Mouse (Mus musculus) cerebellum, adult 2 months (tissue): ENCODE results near the gene Slc36a4. TPM values are rescaled to one million over a fixed set of nuclear protein-coding genes. Genes with fewer than 3 reads are reported as not detected.

ENCODE experiments used
- DNase-seq, 2 experiments: peaks; one replicate each; pipeline ENCODE4 v3.0.0; 2021
- H3K27ac ChIP-seq: fragments of 200-500 bp; 2 replicates; pipeline ENCODE4 v1.5.1; 2012; ENCODE audit warnings: low read length, control low read depth, inconsistent platforms; ENCODE audit not compliant: insufficient read depth
- H3K27me3 ChIP-seq: fragments of 200-500 bp; 2 replicates; pipeline ENCODE4 v1.6.1; 2012; ENCODE audit warnings: inconsistent platforms, mild to moderate bottlenecking, low read length, moderate library complexity; ENCODE audit not compliant: control insufficient read depth, insufficient read depth
- H3K4me1 ChIP-seq: fragments of 200-500 bp; 2 replicates; pipeline ENCODE4 v1.6.1; 2011; ENCODE audit warnings: low read length; ENCODE audit not compliant: control insufficient read depth, insufficient read depth
- H3K4me3 ChIP-seq: fragments of 200-500 bp; replicated peaks from 2 replicates; pipeline ENCODE3; 2011; ENCODE audit warnings: mild to moderate bottlenecking, low read depth, low read length, control low read depth; ENCODE audit not compliant: insufficient read depth
- CTCF ChIP-seq: fragments of 200-500 bp; IDR thresholded peaks from 2 replicates; pipeline ENCODE4 v1.5.1; 2011; ENCODE audit warnings: low read depth, mild to moderate bottlenecking, control low read depth, low read length, moderate library complexity, borderline replicate concordance; ENCODE audit not compliant: insufficient read depth
- POLR2A ChIP-seq: fragments of 200-500 bp; IDR thresholded peaks from 2 replicates; pipeline ENCODE4 v1.6.1; 2011; ENCODE audit warnings: low read length, control low read depth, borderline replicate concordance; ENCODE audit not compliant: insufficient read depth
- WGBS: fragments of 180-500 bp; shearing (Covaris S2); methylation state at CpG from one replicate; pipeline ENCODE4 v1.1.7; 2018; 5-methylcytosine and 5-hydroxymethylcytosine counted together
- polyA plus RNA-seq: library from polyadenylated mRNA; depleted of rRNA; stranded (reverse); fragments of >200 nt; gene quantifications from 2 replicates; pipeline ENCODE4 v1.2.3, GENCODE M21; 2012

Slc36a4 gene
- polyA plus RNA-seq, 1 experiment, result 27.3 TPM

DNA sequence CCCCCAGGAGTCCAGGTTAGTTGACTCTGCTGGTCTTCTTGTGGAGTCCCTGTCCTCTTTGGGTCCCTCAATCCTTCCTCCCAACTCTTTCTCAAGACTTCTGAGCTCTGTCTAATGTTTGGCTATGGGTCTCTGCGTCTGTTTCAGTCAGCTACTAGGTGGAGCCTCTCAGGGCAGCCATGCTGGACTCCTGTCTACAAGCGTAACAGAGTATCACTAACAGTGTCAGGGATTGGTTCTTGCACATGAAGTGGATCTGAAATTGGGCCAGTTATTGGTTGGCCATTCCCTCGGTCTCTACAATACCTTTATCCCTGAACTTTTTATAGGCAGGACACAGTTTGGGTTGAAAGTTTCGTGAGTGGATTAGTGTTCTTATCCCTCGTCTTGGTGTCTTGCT, 22.2 kb upstream of the Slc36a4 start:
- WGBS, result 93% methylated on average over 5 of the region's 5 CpGs
- Histone ChIP-seq H3K4me1 (no peaks in the 10 kb centered on the region), H3K27me3 (no peaks in the 10 kb centered on the region), H3K4me3 (no peak overlapping the region), H3K27ac (no peak overlapping the region)
- TF ChIP-seq POLR2A (no peak), CTCF (no peak)
- DNase-seq, result no peak

DNA sequence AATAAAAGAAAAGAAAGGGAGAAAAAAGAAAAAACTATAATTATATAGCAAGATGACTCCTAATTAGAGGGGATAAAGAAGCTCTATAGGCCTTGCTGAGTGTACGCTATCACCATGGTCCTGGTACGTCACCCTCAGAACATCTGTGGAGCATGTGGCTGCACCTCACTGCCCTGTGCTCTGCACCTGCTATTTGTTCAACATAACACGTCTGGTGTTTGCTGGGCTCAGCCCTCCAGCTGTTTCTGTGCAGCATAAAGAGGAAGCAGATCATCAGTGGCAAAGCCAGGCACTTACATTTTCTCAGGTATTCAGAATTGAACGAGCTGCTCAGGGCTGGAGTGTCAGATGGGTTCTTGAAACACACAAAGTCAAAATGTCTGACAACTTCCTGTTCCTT, 15.7 kb upstream of the Slc36a4 start:
- H3K4me3 ChIP-seq, result no peak overlapping the region
- 76% methylated on average over 4 of the region's 4 CpGs for WGBS
- no peaks in the 10 kb centered on the region for H3K27me3 ChIP-seq
- TF ChIP-seq POLR2A, result no peak
- no peak for TF ChIP-seq CTCF
- no peaks in the 10 kb centered on the region for H3K4me1 ChIP-seq
- no peak for DNase-seq
- no peak overlapping the region for H3K27ac ChIP-seq

GRCm38 (mm10) chr9:15694989-15695388, 14.5 kb upstream of the Slc36a4 start:
- DNase-seq, result no peak
- Histone ChIP-seq H3K27me3 (no peaks in the 10 kb centered on the region), H3K27ac (no peak overlapping the region), H3K4me3 (no peak overlapping the region), H3K4me1 (no peaks in the 10 kb centered on the region)
- no peak for TF ChIP-seq CTCF
- no peak for TF ChIP-seq POLR2A
- 23% methylated on average over 5 of the region's 5 CpGs for WGBS

GRCm38 (mm10) chr9:15705706-15706105, 3.8 kb upstream of the Slc36a4 start:
- Histone ChIP-seq H3K4me1 (no peaks in the 10 kb centered on the region), H3K27me3 (no peaks in the 10 kb centered on the region), H3K27ac (no peak overlapping the region), H3K4me3 (no peak overlapping the region)
- no peak for DNase-seq
- TF ChIP-seq CTCF (no peak), POLR2A (no peak)
- 74% methylated on average over 10 of the region's 10 CpGs for WGBS

- Histone ChIP-seq H3K27ac (peak overlapping the region; percentile 46), H3K4me3 (peak overlapping the region; percentile 95), H3K27me3 (no peaks in the 10 kb centered on the region), H3K4me1 (peaks cover 14% of the 10 kb centered on the region)
- TF ChIP-seq POLR2A, result no peak
- TF ChIP-seq CTCF, result no peak
- DNase-seq, result peak in 1 of 2 experiments; percentile 23
- WGBS, result 14% methylated on average over 14 of the region's 14 CpGs
Measured at GRCm38 (mm10) chr9:15708979-15709598, 449 bp upstream of the Slc36a4 start.

DNA sequence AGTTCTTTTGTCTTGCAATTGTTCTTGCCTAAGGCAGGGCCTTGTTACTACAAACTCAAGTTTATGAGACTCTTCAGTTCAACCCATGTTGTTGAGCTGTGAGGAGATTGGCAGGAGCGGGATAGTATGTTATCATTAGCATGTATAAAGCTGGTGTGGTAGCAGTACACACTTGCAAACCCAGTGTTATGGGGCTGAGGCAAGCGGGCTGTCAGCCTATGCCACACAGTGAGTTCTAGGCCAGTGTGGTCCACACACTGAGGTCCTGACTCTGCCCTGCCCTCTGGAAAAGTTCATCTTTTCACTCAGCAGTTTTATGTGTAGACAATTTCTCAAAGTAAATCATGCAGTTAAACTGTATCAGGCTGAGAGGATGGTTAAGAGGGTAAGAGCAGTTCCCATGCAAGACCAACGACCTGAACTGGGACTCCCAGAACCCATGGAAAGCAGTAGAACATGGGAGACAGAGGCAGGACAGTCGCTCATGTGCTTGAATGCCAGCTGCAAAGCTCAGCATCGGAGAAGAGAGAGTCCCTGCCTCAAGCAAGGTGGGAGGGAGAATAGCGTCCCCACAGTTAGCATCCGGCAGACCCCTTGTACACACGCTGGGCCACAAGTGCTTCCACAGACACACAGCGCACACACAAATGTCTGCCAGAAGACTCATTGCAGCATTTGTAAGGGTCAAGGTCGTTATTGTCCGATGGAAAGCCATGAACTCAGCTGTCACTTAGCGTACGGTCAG, 1.5 kb downstream of the Slc36a4 start:
- Histone ChIP-seq H3K4me3 (no peak overlapping the region), H3K27ac (no peak overlapping the region), H3K4me1 (peaks cover 14% of the 10 kb centered on the region), H3K27me3 (no peaks in the 10 kb centered on the region)
- 82% methylated on average over 13 of the region's 13 CpGs for WGBS
- DNase-seq, result no peak
- TF ChIP-seq POLR2A (no peak), CTCF (no peak)

- no peaks in the 10 kb centered on the region for H3K27me3 ChIP-seq
- no peak for DNase-seq
- peaks cover 17% of the 10 kb centered on the region for H3K4me1 ChIP-seq
- TF ChIP-seq POLR2A, result no peak
- no peak for TF ChIP-seq CTCF
- no peak overlapping the region for H3K4me3 ChIP-seq
- WGBS, result 71% methylated on average over 7 of the region's 7 CpGs
- no peak overlapping the region for H3K27ac ChIP-seq
Measured at GRCm38 (mm10) chr9:15711676-15712075, 2.1 kb downstream of the Slc36a4 start.

- no peak overlapping the region for H3K4me3 ChIP-seq
- no peak overlapping the region for H3K27ac ChIP-seq
- DNase-seq, result no peak
- peaks cover 17% of the 10 kb centered on the region for H3K4me1 ChIP-seq
- WGBS, result 89% methylated on average over 4 of the region's 4 CpGs
- H3K27me3 ChIP-seq, result no peaks in the 10 kb centered on the region
- TF ChIP-seq CTCF, result no peak
- no peak for TF ChIP-seq POLR2A
Measured at GRCm38 (mm10) chr9:15714792-15715191, 5.3 kb downstream of the Slc36a4 start.
